ENCODE assay signal across 29 mouse cellular contexts in genomic region chr12:24619436-24619835, GRCm38 (mm10).
"Had no signal": no experiment of that assay in that cellular context is flagged by ENCODE, and none has a peak within 500 bp of the region (broad histone marks: within the 10 kb centered on the region; RNA-seq: fewer than 3 reads in every experiment).

No protein-coding gene starts in this region.

- H3K9me3 ChIP-seq: embryonic facial prominence, embryonic 10.5 days; embryonic facial prominence, embryonic 12.5 days; embryonic facial prominence, embryonic 13.5 days; embryonic facial prominence, embryonic 15.5 days; forebrain, embryonic 10.5 days; forebrain, embryonic 12.5 days; forebrain, embryonic 13.5 days; forebrain, embryonic 15.5 days had no signal

- H3K4me1 ChIP-seq: embryonic facial prominence, embryonic 12.5 days; embryonic facial prominence, embryonic 13.5 days; embryonic facial prominence, embryonic 15.5 days; forebrain, embryonic 15.5 days had no signal

- H3K4me3 ChIP-seq: embryonic facial prominence, embryonic 10.5 days; embryonic facial prominence, embryonic 12.5 days; embryonic facial prominence, embryonic 13.5 days; embryonic facial prominence, embryonic 15.5 days; erythroblast, embryonic 14.5 days; forebrain, embryonic 10.5 days; forebrain, embryonic 12.5 days; forebrain, embryonic 13.5 days; forebrain, embryonic 15.5 days; gastrocnemius, adult 2 months; heart, adult 2 months had no signal

- DNase-seq: cerebellum, adult 2 months; cerebellum, adult 8-10 months; cerebellum, adult 9-10 months; cerebellum, adult 9-11 months; cerebellum, postnatal 10 days; cerebellum, postnatal 14 days; cerebellum, postnatal 25 days; cerebellum, postnatal 36 days; embryo, embryonic 11 days; forebrain, postnatal 0 days; gastrocnemius, adult 2 months; gastrocnemius, postnatal 10 days; gastrocnemius, postnatal 14 days; gastrocnemius, postnatal 25 days; gastrocnemius, postnatal 36 days; heart, adult 11 months; heart, adult 18-20 months; heart, adult 2 months had no signal

- H3K4me2 ChIP-seq: embryonic facial prominence, embryonic 12.5 days; embryonic facial prominence, embryonic 13.5 days; embryonic facial prominence, embryonic 15.5 days; forebrain, embryonic 12.5 days; forebrain, embryonic 13.5 days; forebrain, embryonic 15.5 days had no signal

- ATAC-seq: forebrain, embryonic 13.5 days; forebrain, embryonic 14.5 days; forebrain, embryonic 15.5 days; forebrain, embryonic 16.5 days; forebrain, postnatal 0 days had no signal

- H3K36me3 ChIP-seq: embryonic facial prominence, embryonic 10.5 days; embryonic facial prominence, embryonic 12.5 days; embryonic facial prominence, embryonic 13.5 days; embryonic facial prominence, embryonic 15.5 days; forebrain, embryonic 10.5 days; forebrain, embryonic 12.5 days; forebrain, embryonic 15.5 days had no signal

- H3K9ac ChIP-seq: embryonic facial prominence, embryonic 12.5 days; embryonic facial prominence, embryonic 13.5 days; embryonic facial prominence, embryonic 15.5 days; forebrain, embryonic 12.5 days; forebrain, embryonic 13.5 days; forebrain, embryonic 15.5 days; forebrain, postnatal 0 days had no signal

- H3K27me3 ChIP-seq: embryonic facial prominence, embryonic 12.5 days; embryonic facial prominence, embryonic 13.5 days; embryonic facial prominence, embryonic 15.5 days; forebrain, embryonic 12.5 days; forebrain, embryonic 13.5 days; forebrain, embryonic 15.5 days had no signal

- H3K27ac ChIP-seq: embryonic facial prominence, embryonic 10.5 days; embryonic facial prominence, embryonic 12.5 days; embryonic facial prominence, embryonic 13.5 days; embryonic facial prominence, embryonic 15.5 days; forebrain, embryonic 10.5 days; forebrain, embryonic 12.5 days; forebrain, embryonic 13.5 days; forebrain, embryonic 15.5 days; gastrocnemius, adult 2 months; heart, adult 2 months had no signal
